Mouse (Mus musculus) monocyte, adult 2 months (primary cell): ENCODE measurements around the gene Tm4sf20.

Experiments used
- DNase-seq, 2 experiments: peaks; one replicate each; pipeline ENCODE4 v3.0.0; 2022; ENCODE audit warnings: low spot score in 2 of 2, low read depth in 1 of 2

Gene Tm4sf20

DNA sequence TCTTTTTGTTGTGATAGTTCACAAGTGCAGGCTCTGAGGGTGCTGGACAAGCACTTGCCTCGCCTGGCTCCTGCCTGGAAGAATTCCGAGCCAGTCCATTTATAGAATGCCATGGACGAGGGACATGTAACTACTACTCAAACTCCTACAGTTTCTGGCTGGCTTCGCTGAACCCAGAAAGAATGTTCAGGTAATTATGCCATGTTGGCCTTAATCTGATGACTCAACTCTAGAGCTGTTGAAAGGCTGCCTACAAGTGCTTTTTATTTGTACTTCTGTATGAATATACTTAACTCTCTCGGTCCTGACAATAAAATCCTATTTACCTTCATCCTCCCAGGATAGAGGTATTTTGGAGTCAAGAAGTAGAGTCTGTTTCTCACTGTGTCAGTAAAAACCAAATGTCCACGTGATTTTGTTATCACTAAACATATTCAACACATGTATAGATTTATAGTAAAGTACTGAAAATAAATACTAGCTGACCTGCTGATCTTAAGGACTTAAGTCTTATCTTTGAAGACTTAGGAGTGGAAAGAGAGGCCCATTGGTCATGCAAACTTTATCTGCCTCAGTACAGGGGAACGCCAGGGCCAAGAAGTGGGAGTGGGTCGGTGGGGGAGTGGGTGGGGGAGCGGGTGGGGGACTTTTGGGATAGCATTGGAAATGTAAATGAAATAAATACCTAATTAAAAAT is 50.3 kb downstream of the Tm4sf20 start:
- DNase-seq, result no peak
